Mouse (Mus musculus): ENCODE data around the gene Hapln1.
A peak's percentile ranks its signal among the peaks of the same experiment; 100 is the strongest.

Hapln1 gene

DNA sequence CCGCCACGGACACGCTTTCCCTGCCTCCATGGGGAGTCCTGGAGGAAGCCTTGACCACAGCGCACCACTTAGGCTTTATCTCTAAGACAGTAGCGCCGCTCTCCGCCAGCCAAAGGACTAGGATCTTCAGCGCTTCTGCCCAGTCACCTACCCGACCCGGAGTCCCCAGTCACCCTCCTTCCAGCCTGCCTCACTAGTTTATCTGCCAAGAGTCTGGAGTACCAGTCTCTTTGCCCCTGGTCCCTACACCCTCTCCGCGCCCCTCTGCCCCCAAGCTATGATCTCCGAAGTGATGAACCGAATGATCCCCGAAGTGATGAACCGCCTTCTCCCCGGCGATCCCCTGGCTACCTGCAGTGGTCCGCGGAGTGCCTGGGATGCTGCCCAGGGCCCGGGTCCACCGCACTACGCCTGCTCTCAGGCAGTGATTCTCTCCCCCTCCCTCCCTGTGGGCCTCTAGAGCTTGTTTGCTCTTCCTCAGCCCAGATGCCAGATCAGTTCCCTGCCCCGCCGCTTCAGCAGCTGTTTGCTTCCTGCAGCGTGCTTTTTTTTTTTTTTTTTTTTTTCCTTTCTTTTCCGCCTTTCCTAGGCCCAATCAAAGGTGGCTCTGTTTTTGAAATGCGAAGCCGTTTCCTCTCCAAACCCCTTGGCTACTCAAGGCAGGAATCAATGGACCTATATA, at the start of gene Hapln1:
TSS of gene Hapln1 (plus strand) at position 592 of the 682 bp plus-strand sequence.
- DNase-seq (ENCODE audit: low read depth): no peak

DNA sequence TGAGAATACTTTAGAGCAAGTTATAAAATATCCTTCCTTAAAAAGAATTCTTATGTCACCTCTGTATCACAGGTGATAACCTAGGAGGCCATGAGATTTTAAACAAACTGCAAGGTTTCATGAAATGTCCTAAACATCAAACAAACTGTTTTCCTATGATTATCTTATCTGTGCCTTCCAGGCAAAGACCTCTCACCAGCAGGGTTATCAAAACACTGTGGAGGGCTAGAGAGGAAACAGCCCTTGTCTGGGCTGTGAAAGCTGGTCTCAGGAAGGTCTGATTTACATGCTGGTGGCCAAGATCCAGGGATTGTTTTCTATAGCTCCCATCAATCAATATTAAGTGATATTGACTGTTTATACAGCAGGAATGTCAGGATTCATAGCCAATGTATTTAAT, 46.4 kb upstream of the Hapln1 start:
- peak; percentile 75 for DNase-seq (ENCODE audit: low read depth)

DNA sequence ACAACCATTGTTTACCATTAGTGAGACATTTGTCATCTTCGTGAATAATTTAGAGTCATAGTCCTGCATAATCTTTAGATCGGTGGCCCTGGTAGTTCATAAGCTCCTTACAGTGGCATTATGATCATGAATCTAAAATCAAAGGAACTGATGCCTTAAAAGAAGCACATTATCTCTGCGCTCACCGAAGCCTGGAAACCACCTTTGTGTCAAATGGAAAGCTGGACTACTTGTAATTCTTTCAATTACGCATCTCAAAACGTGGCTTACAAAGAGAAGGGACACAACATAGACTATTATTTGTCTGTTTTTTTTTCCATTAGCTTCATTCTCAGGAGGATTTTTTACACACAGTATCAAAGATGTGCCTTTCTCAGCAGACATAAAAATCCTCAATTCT, 45.9 kb upstream of the Hapln1 start:
- DNase-seq (ENCODE audit: low read depth): no peak

DNA sequence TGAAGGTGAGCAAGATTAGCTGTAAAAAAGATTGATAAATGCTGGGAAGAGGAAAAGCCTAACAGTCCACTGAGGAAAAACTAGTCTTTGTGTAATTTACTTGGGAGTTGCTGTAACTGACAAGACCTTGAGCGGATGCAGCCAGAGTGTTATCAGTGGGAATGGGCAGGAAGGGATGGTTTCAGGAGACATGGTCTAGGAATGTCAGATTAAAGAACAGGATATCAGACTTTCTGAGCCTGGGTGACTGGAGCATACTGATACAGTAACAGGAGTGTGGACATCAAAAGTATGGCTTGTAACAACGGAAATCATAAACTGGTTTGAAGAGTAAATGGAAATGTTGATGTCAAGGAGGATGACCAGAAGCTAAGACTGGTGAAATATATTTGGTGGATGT, 43.0 kb upstream of the Hapln1 start:
- DNase-seq (ENCODE audit: low read depth): no peak

DNA sequence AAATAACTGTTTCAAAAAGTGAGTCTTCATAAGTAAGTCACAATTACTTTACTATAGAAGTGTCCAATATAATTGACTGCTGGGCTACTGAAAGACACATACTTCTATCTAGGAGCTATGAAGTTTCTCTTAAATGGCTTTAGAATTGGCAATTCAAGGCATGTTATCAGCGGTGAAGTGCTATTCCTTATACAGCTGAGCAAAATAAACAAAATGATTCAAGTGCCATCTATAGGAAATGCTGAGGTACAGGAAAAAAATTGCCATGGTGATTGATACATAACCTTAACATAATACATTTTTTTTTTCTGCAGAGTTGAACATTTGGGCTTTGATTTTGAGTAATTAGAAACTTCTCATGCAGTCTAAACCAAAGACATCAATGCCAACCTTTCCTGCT, 40.2 kb upstream of the Hapln1 start:
- peak; percentile 18 for DNase-seq (ENCODE audit: low read depth)

DNA sequence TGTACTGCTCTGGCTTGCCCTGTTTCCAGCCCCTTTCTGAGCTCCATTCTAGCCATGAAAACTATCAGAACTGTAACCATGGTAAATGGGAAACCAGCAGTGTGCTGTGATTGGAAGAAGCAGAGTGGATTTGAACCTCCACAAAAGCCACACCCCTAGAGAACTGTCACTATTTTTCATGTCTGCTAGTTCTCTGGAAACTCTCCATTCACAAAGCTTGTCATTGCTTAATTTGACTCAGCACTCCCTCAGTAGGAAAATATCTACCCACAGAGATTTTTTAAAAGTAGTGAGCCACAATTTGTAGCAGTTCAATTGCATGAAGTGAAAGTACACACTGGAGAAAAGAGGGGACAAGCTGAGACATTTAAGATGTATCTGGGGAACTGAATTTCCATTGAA, 18.1 kb upstream of the Hapln1 start:
- no peak for DNase-seq (ENCODE audit: low read depth)

DNA sequence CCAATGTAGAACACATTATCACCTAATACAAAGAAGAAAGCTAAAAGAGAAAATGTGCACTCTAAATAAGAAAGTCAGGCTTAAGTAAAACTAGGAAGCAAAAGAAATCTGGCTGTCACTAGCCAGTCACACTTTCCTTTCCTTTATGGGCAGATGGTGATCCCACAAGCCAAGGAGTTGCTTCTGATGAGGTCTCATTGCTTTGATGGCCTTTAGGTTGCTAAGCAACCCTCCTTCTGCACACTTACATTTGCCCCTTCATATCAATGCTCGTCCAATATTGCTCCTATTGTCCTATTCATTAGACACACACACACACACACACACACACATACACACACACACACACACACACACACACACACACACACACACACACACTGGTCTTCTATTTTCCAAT, 10.9 kb upstream of the Hapln1 start:
- no peak for DNase-seq (ENCODE audit: low read depth)

DNA sequence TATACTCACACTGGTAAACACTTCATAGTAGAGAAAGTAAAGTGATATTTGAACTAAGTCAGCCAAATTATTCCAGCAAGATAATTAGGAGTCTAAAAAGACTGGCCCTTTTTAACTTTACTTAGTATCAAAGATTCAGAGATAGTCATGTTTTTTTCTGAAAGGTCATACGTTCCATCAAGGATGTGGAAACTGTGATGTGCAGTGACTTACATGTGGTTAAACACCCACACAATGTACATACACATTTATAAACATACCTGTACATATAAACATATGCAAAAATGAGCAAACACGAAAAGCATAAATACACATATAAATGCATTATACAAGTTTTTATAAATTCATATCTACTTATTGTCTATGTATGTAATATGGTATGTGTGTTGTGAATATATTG, 9.2 kb upstream of the Hapln1 start:
- DNase-seq (ENCODE audit: low read depth): no peak

DNA sequence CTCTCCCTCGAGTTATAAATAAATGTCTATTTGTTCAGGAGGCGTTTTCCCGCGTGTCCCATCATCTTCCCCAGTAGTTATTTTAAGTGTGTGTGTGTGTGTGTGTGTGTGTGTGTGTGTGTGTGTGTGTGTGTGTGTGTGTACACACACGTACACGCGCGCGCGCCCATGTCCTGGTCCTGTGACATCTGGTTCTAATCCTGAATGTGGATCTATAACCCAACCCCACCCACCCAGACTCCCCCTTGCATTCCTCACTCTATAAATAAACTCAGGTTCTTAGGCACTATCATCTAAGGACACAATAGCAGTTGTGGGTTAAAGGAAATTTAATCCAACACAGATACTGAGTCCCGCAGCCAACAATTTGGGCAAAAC, 280 bp downstream of the Hapln1 start:
- no peak for DNase-seq (ENCODE audit: low read depth)

DNA sequence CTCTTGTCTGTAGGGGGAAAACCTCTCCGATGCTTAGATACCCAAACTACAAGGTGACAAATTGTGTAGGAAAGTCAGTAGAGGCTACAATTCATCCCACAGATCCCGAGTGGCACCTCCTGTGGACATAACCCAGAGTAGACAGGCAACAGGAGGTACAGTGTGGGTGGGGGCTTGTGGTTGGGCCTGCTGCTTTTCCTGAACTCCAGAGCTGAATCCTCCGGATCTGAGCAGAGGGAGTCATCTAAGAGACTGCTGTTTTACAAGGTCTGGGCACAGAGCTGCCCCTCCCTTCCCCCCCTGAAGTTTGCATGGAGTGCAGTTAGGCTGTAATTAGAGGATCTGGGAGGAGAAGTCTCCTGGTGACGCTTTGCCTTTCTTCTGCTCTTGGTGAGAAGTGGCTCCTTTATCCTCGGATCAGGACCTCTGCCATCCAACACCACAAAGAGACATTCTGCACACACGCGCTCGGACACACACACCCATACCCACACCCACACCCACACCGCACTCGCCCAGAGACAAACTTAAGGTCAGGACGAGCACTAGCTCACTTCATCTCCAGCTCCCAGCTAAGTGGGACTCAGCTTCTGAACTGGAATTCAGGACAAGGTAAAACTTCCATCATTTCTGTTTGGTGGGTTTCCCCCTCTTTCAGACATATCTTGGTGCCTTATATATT, 846 bp downstream of the Hapln1 start:
- DNase-seq (ENCODE audit: low read depth): no peak

DNA sequence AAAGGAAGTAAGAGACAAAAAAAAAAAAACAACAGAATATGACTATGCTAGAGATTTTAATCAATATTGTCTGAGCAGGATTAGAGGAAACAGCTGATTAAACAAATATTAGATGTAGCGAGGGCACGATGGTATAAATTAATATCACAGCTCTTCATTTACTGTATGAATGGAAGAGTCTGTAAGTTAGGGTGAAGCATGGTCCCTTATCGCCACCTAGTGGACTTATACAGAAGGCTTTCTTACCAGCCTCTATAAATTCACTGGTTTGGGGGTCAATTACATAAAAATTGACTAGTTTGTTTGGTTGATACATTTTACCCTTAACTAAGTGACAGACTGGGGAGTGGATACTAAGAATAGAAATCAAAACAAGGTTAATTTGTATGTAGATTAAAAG, 3.4 kb downstream of the Hapln1 start:
- DNase-seq (ENCODE audit: low read depth): peak; percentile 90

DNA sequence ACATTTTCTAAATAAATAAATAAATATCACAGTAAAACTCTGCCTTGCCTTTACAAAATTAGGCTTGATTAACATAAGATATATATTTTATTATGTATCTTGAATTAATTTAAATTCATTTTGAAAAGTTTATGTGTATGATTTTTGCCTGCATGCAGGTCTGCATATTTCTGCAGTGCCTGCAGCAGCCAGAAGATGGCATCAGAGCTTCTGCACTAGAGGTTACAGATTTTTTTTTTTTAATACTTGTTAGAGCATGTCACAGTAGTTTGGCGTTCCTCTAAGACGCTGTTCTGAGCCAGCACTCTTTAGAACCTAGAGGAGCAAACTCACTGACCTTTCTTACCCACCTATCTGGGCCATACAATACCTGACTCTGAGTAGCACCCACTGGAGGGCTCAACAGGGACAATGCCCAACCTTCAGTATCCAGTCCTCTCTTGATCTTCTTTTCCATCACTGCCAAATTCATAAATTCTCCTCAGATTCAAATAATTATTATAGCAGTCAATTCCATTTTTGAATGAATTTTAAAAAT, 8.7 kb downstream of the Hapln1 start:
- DNase-seq (ENCODE audit: low read depth): peak; percentile 70

DNA sequence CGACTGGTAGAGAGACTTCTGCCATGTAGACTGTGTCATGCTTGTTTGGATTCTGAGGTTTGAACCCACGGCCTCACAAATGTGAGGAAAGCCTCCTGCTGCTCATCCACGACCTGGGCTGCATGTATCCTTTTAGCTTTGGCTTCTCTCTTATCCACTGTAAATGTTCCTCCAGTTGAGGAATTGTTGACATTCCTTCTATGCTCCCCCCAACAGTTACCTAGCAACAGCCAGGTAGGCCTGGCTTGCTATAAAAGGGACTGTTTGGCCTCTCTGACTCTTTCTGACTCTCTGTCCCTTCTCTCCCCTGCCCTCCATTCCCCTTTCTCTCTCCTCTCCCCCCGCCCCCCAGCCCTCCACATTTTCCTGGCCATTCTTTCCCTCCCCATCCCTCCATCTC, 9.9 kb downstream of the Hapln1 start:
- no peak for DNase-seq (ENCODE audit: low read depth)

DNA sequence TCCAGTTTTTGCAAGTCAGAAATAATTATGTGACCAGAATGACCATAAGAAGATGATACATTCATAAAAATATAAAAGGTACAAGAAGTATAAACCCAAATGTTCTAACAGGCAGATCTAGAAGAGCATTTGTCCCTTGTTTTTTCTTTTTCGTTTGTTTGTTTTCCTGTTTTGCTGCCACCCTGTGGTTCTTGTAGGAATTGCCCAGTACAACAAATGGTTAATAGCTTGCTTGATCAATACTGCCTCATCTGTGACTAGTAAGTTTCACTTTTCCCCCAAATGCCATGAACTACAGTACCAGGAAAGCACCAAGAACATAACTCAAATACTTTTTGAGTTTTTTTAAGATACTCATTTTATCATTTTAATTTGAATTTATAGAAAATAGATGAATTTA, 11.9 kb downstream of the Hapln1 start:
- peak; percentile 35 for DNase-seq (ENCODE audit: low read depth)

DNA sequence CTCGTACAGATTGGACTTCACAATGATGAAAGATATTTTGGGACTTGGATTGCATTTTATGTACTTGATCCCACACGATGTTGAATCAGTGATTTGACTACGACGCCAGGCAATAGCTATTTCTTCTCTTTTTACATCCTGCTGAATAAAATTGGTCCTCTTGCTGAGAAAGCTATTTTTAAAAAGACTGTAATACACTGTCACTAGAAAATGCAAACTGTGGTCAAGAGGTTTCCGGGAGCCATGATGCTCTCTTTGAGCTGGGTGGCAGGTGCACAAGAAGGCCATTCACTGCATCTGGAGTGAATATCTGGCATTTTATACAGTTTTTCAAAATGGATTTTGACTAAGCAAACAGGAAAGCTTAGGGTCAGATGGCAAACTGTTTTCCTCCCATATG, 24.9 kb downstream of the Hapln1 start:
- no peak for DNase-seq (ENCODE audit: low read depth)

DNA sequence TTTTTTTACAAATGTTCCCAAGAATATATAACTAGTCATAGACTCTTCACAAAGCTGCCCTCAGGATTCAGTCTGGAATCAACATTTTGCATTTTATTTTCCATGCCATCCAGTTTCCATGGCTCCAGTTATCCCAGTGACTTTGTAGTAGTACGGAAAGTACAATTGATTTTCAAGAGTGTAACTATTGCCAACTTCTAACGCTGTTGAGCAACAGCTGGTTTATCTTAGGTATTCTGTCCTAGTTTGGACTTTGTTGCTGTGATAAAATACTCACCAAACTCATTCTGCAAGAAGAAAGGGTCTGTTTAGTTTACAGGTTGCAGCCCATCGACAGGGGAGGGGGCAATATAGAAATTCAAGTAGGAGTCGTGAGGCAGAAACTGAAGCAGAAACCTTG, 26.7 kb downstream of the Hapln1 start:
- no peak for DNase-seq (ENCODE audit: low read depth)

DNA sequence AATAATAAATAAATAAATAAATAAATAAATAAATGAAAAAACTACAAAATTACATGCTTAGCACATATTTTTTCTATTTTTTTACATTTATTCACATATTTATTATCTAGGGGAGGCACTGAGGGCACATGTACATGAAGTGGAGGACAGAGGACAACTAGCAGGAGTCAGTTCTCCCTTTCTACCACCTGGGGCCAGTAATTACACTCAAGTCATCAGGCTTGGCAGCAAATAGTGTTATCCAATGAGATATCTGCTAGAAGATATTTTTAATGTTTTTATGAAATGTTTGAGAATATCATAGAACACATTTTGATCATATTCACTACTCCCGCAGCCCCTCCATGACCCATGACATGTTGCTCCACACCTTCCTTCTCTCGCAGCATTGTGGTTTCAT, 39.5 kb downstream of the Hapln1 start:
- peak; percentile 5 for DNase-seq (ENCODE audit: low read depth)

DNA sequence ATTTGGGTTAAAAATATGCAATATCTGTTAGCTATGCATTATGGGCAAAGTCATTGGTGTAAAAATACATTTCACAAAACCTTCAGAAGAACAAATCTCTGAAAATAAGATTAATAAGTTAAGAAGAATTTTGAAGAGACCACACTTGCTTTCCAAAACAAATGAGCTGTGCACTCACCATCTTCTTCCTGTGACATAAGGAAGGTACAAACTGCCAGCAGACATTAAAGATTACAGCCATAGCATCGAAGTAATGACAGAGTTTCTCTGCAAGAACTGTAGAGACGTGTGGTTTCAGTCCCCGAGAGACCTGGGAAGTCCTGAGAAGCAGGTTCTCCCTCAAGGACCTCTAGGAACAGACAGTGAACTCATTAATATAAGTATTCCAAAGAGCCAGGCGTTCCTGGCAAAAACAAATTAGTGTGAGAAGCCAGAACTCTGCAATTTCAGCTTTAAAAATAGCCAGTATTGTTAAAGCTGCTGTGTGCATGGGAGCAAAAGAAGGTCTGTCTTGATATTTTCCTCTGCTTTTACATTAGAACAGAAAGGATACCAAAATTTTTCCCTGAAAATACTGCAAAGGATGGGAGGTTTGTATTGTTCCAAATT, 43.6 kb downstream of the Hapln1 start:
- DNase-seq (ENCODE audit: low read depth): no peak

DNA sequence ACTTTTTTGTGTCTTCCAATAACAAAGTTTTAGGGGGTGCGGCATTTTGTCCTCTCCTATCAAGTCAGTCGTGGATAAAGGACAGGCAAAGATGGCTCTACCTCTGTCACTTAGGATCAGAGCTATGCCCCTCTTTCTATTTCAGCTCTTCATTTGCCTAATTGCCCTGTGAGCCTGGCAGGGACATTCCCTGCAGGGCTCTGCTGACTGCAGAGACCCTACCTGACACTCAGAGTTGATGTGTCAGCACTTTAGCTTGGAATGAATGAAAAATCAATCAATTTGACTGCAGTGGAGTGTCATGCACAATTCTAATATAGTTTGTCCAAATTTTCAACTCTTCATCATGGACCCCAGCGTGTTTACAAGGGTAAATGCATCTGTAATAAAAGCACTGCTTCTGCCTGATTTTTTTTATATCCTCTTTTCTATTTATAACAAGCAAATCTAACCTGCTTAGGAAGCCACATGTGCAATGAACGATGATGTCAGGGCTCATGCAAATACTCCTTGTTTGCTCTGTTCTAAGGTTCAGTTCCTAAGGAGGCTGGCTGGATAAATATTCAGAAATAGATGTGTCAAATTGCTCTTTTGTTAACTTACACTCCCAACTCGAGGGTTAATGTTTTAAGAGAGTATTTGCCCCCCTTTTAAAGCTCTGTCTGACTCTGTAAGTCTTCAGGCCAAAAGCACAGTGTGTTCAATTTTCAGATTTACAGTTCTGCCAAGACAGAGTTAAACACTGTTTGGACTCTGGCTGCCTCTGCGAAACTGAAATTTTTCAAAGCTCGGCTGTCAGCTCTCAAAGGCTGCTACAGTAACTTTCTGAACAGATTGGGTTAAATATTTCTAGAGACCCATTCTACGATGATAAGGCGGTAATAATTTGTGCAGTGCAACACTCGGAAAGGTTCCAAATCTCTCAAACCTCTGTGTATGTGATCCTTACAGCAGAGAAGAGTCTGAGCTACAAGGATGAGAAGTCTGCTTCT, 44.4 kb downstream of the Hapln1 start:
- no peak for DNase-seq (ENCODE audit: low read depth)

DNA sequence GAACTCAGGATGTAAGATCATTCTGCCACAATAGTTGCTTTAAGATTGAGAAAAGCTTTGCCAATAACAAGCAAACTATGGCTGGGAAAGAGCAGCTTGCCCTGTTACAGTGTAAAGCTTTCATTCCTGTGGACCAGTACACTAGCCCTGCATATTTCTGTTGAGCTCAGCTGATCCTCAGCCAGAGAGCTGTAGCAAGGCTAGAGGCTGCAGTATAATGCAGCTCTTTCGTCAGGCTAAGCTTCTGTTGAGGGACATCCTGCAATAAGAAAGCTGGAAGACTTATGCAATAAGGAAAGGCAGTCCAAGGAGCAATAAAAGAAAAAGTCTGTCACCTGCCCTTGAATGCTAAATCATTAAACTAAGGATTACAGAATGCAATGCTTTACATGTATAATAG, 45.5 kb downstream of the Hapln1 start:
- no peak for DNase-seq (ENCODE audit: low read depth)

DNA sequence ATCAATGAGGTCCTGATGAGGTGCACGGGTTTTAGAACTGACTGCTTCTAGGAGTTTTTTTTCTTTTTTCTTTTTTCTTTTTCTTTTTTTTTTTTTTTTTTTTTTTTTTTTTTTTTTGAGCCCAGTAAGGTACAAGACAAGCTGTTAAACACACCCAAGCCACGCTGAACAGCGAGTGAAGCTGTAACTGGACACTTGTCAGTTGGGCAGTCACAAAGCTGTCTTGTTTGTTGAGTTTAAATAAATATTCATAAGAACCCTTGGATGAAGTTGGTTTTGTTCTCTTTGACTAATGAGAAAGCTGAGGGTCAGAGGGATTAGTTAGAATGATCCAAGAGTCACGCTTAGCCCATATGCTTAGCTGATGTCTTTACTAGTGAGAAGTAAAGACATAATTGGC, 55.5 kb downstream of the Hapln1 start:
- DNase-seq (ENCODE audit: low read depth): no peak

DNA sequence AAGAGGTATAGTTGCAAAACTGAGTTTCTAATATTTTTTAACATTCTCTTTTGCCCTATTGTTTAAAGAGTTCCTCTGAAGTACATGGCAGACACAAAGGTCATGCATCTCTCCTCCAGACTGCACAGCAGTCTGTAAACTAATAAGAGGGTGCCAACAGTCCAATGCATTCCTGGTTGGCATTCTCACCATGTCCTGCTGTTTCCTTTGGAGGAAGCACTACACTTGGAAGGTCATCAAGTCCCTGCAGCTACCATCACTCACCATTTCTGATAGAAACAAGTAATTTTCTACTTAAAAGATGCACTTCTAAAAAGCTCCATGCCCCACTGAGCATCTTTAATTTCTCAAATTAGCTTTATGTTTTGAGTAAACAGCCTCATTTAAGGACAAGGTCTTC, 57.8 kb downstream of the Hapln1 start:
- DNase-seq (ENCODE audit: low read depth): no peak
